Mouse (Mus musculus) neural tube, embryonic 15.5 days (tissue): ENCODE measurements around the gene Aldh1a3. TPM values are rescaled to one million over a fixed set of nuclear protein-coding genes. Genes with fewer than 3 reads are reported as not detected.

ENCODE experiments used
- ATAC-seq: fragments of 200-750 bp; cut with Nextera tagmentation; 2 replicates; pipeline ENCODE4 v1.8.0; 2017; ENCODE audit warnings: mild to moderate bottlenecking, moderate TSS enrichment, moderate library complexity; ENCODE audit not compliant: low FRiP score
- H3K27ac ChIP-seq: fragments of 300-500 bp; sonication (generic); replicated peaks from 2 replicates; pipeline ENCODE4 v1.5.1; 2015; ENCODE audit warnings: mild to moderate bottlenecking, inconsistent platforms
- H3K27me3 ChIP-seq: fragments of 300-500 bp; sonication (generic); replicated peaks from 2 replicates; pipeline ENCODE4 v1.6.1; 2015; ENCODE audit warnings: inconsistent platforms
- H3K36me3 ChIP-seq: fragments of 300-500 bp; sonication (generic); 2 replicates; pipeline ENCODE4 v1.6.1; 2015; ENCODE audit warnings: inconsistent platforms
- H3K4me1 ChIP-seq: fragments of 300-500 bp; sonication (generic); 2 replicates; pipeline ENCODE4 v1.6.1; 2015; ENCODE audit warnings: inconsistent platforms
- H3K4me2 ChIP-seq: fragments of 300-500 bp; sonication (generic); 2 replicates; pipeline ENCODE4 v1.6.1; 2015; ENCODE audit warnings: inconsistent platforms, mild to moderate bottlenecking, moderate library complexity
- H3K4me3 ChIP-seq: fragments of 300-500 bp; sonication (generic); replicated peaks from 2 replicates; pipeline ENCODE4 v1.5.1; 2015; ENCODE audit warnings: mild to moderate bottlenecking, inconsistent platforms
- H3K9ac ChIP-seq: fragments of 300-500 bp; sonication (generic); replicated peaks from 2 replicates; pipeline ENCODE4 v1.6.1; 2015; ENCODE audit warnings: mild to moderate bottlenecking, inconsistent platforms
- H3K9me3 ChIP-seq: fragments of 300-500 bp; sonication (generic); replicated peaks from 2 replicates; pipeline ENCODE4 v1.6.1; 2016; ENCODE audit warnings: inconsistent platforms
- WGBS: fragments of 180-500 bp; shearing (Covaris S2); methylation state at CpG from one replicate; pipeline ENCODE4 v1.1.7; 2015; ENCODE audit warnings: mixed read lengths; 5-methylcytosine and 5-hydroxymethylcytosine counted together
- polyA plus RNA-seq: library from polyadenylated mRNA; unstranded; fragments of >200 nt; fragmentation: Nextera tagmentation; extraction: Ambion mirVana; gene quantifications from 2 replicates; pipeline ENCODE4 v1.2.1, GENCODE M21; 2015

Gene Aldh1a3
- polyA plus RNA-seq, 1 experiment from 2014 or later: 3.6 TPM

- H3K4me3 ChIP-seq: peak overlapping the region; percentile 55
- H3K27ac ChIP-seq: no peak overlapping the region
- no peaks in the 10 kb centered on the region for H3K36me3 ChIP-seq
- ATAC-seq: no peak
- peak overlapping the region; percentile 99 for H3K4me2 ChIP-seq
- no peaks in the 10 kb centered on the region for H3K9me3 ChIP-seq
- 0 out of 2 replicates have a peak, but pooled peaks cover 7% of the 10 kb centered on the region for H3K27me3 ChIP-seq
- H3K4me1 ChIP-seq: peaks cover 21% of the 10 kb centered on the region
- H3K9ac ChIP-seq: peak overlapping the region; percentile 61
- 1% methylated on average over 13 of the region's 13 CpGs for WGBS
Observed at GRCm38 (mm10) chr7:66387419-66387812, 39.9 kb downstream of the Aldh1a3 start.

GRCm38 (mm10) chr7:66386411-66386810 lies 40.9 kb downstream of the Aldh1a3 start:
- Histone ChIP-seq H3K4me2 (no peak overlapping the region), H3K9ac (no peak overlapping the region), H3K27ac (no peak overlapping the region), H3K9me3 (no peaks in the 10 kb centered on the region), H3K4me1 (peaks cover 21% of the 10 kb centered on the region), H3K27me3 (0 out of 2 replicates have a peak, but pooled peaks cover 7% of the 10 kb centered on the region), H3K4me3 (no peak overlapping the region), H3K36me3 (no peaks in the 10 kb centered on the region)
- WGBS: 97% methylated on average over 6 of the region's 6 CpGs
- ATAC-seq: no peak

GRCm38 (mm10) chr7:66385826-66386225 lies 41.5 kb downstream of the Aldh1a3 start:
- no peak for ATAC-seq
- H3K4me2 ChIP-seq: no peak overlapping the region

GRCm38 (mm10) chr7:66384891-66385290 lies 42.4 kb downstream of the Aldh1a3 start:
- no peak for ATAC-seq
- H3K36me3 ChIP-seq: no peaks in the 10 kb centered on the region
- no peak overlapping the region for H3K27ac ChIP-seq
- H3K9ac ChIP-seq: no peak overlapping the region
- WGBS: 91% methylated on average over 8 of the region's 8 CpGs
- peaks cover 21% of the 10 kb centered on the region for H3K4me1 ChIP-seq
- H3K27me3 ChIP-seq: 0 out of 2 replicates have a peak, but pooled peaks cover 3% of the 10 kb centered on the region
- no peak overlapping the region for H3K4me3 ChIP-seq
- no peaks in the 10 kb centered on the region for H3K9me3 ChIP-seq
- no peak overlapping the region for H3K4me2 ChIP-seq

More at GRCm38 (mm10) chr7:66385826-66386225, 41.5 kb downstream of the Aldh1a3 start:
- Histone ChIP-seq H3K27me3 (0 out of 2 replicates have a peak, but pooled peaks cover 3% of the 10 kb centered on the region), H3K9me3 (no peaks in the 10 kb centered on the region), H3K4me1 (peaks cover 21% of the 10 kb centered on the region), H3K4me3 (no peak overlapping the region), H3K36me3 (no peaks in the 10 kb centered on the region), H3K9ac (no peak overlapping the region), H3K27ac (no peak overlapping the region)
- WGBS: 96% methylated on average over 12 of the region's 12 CpGs

- Histone ChIP-seq H3K4me2 (no peak overlapping the region), H3K4me1 (peaks cover 21% of the 10 kb centered on the region), H3K9ac (no peak overlapping the region), H3K36me3 (no peaks in the 10 kb centered on the region), H3K9me3 (no peaks in the 10 kb centered on the region), H3K27ac (no peak overlapping the region), H3K4me3 (no peak overlapping the region), H3K27me3 (0 out of 2 replicates have a peak, but pooled peaks cover 3% of the 10 kb centered on the region)
- no peak for ATAC-seq
- 73% methylated on average over 5 of the region's 5 CpGs for WGBS
Observed at GRCm38 (mm10) chr7:66384213-66384612, 43.1 kb downstream of the Aldh1a3 start.

GRCm38 (mm10) chr7:66376560-66376959 lies 50.8 kb downstream of the Aldh1a3 start:
- WGBS: 87% methylated on average over 10 of the region's 10 CpGs
- Histone ChIP-seq H3K4me2 (no peak overlapping the region), H3K9ac (no peak overlapping the region), H3K4me3 (no peak overlapping the region), H3K36me3 (no peaks in the 10 kb centered on the region), H3K27ac (no peak overlapping the region), H3K9me3 (no peaks in the 10 kb centered on the region), H3K4me1 (no peaks in the 10 kb centered on the region), H3K27me3 (no peaks in the 10 kb centered on the region)
- ATAC-seq: no peak

- Histone ChIP-seq H3K9ac (no peak overlapping the region), H3K4me3 (no peak overlapping the region), H3K27ac (no peak overlapping the region), H3K27me3 (no peaks in the 10 kb centered on the region), H3K4me1 (no peaks in the 10 kb centered on the region), H3K9me3 (no peaks in the 10 kb centered on the region), H3K36me3 (no peaks in the 10 kb centered on the region), H3K4me2 (no peak overlapping the region)
- WGBS: 79% methylated on average over 4 of the region's 4 CpGs
- ATAC-seq: no peak
Observed at GRCm38 (mm10) chr7:66375736-66376135, 51.6 kb downstream of the Aldh1a3 start.

GRCm38 (mm10) chr7:66373391-66373790 lies 53.9 kb downstream of the Aldh1a3 start:
- H3K4me2 ChIP-seq: no peak overlapping the region
- ATAC-seq: no peak
- no peaks in the 10 kb centered on the region for H3K27me3 ChIP-seq
- 94% methylated on average over 3 of the region's 3 CpGs for WGBS
- no peaks in the 10 kb centered on the region for H3K36me3 ChIP-seq
- no peak overlapping the region for H3K9ac ChIP-seq
- H3K4me3 ChIP-seq: no peak overlapping the region
- no peaks in the 10 kb centered on the region for H3K9me3 ChIP-seq
- no peaks in the 10 kb centered on the region for H3K4me1 ChIP-seq
- no peak overlapping the region for H3K27ac ChIP-seq

- Histone ChIP-seq H3K4me2 (no peak overlapping the region), H3K4me1 (no peaks in the 10 kb centered on the region), H3K4me3 (no peak overlapping the region), H3K36me3 (no peaks in the 10 kb centered on the region), H3K27me3 (no peaks in the 10 kb centered on the region), H3K9ac (no peak overlapping the region), H3K9me3 (no peaks in the 10 kb centered on the region), H3K27ac (no peak overlapping the region)
- 84% methylated on average over 6 of the region's 6 CpGs for WGBS
- ATAC-seq: no peak
Observed at GRCm38 (mm10) chr7:66370970-66371369, 56.3 kb downstream of the Aldh1a3 start.

GRCm38 (mm10) chr7:66369934-66370445 lies 57.3 kb downstream of the Aldh1a3 start:
- H3K9ac ChIP-seq: no peak overlapping the region
- H3K9me3 ChIP-seq: no peaks in the 10 kb centered on the region
- no peak overlapping the region for H3K4me2 ChIP-seq
- H3K4me1 ChIP-seq: no peaks in the 10 kb centered on the region
- no peaks in the 10 kb centered on the region for H3K27me3 ChIP-seq
- H3K27ac ChIP-seq: no peak overlapping the region
- 77% methylated on average over 5 of the region's 5 CpGs for WGBS
- no peak overlapping the region for H3K4me3 ChIP-seq
- no peak for ATAC-seq
- no peaks in the 10 kb centered on the region for H3K36me3 ChIP-seq

- Histone ChIP-seq H3K9me3 (no peaks in the 10 kb centered on the region), H3K27me3 (no peaks in the 10 kb centered on the region), H3K27ac (no peak overlapping the region), H3K36me3 (no peaks in the 10 kb centered on the region), H3K9ac (no peak overlapping the region), H3K4me1 (no peaks in the 10 kb centered on the region), H3K4me3 (no peak overlapping the region), H3K4me2 (no peak overlapping the region)
- no peak for ATAC-seq
- WGBS: 79% methylated on average over 5 of the region's 5 CpGs
Observed at GRCm38 (mm10) chr7:66369071-66369933, 58.0 kb downstream of the Aldh1a3 start.

- no peak for ATAC-seq
- 68% methylated on average over 2 of the region's 2 CpGs for WGBS
Observed at GRCm38 (mm10) chr7:66365904-66366303, 61.4 kb downstream of the Aldh1a3 start, which contains the start of gene Gm10974. TSS of gene Gm10974 (plus strand) at chr7:66365905.

More at GRCm38 (mm10) chr7:66365904-66366303, 61.4 kb downstream of the Aldh1a3 start, which contains the start of gene Gm10974:
- H3K27me3 ChIP-seq: no peaks in the 10 kb centered on the region
- no peaks in the 10 kb centered on the region for H3K4me1 ChIP-seq
- no peaks in the 10 kb centered on the region for H3K36me3 ChIP-seq
- no peak within 1 kb of the TSS for H3K4me2 ChIP-seq
- no peak within 1 kb of the TSS for H3K9ac ChIP-seq
- H3K9me3 ChIP-seq: no peaks in the 10 kb centered on the region
- no peak within 1 kb of the TSS for H3K4me3 ChIP-seq
- no peak within 1 kb of the TSS for H3K27ac ChIP-seq
